Mouse (Mus musculus): Measurements from ENCODE around the gene Olfr110.
"Not testable (repeated sequence)": the region's sequence is repeated elsewhere in the genome, so short reads cannot be mapped to it uniquely, and the experiment has no call there.

Olfr110 gene

GRCm38 (mm10) chr17:37491930-37492518 lies at the start of gene Olfr110:
Gene Olfr110 (plus strand): TSS chr17:37492468.
- DNase-seq (ENCODE audit: low spot score in 2 of 2), result peak; percentile 2

GRCm38 (mm10) chr17:37445180-37445579 lies 47.1 kb upstream of the Olfr110 start, which contains the start of gene Olfr108:
Gene Olfr108 (plus strand): TSS chr17:37445480.
- no peak for DNase-seq (ENCODE audit: low spot score in 2 of 2)

- DNase-seq (ENCODE audit: low spot score in 2 of 2), result no peak
These were observed 33.7 kb upstream of the Olfr110 start, which contains the start of gene Olfr109 for GRCm38 (mm10) chr17:37458616-37459015. Gene Olfr109 (plus strand): TSS chr17:37458916.

GRCm38 (mm10) chr17:37483452-37483851 lies 8.8 kb upstream of the Olfr110 start, which contains the start of gene H2-M2:
Gene H2-M2 (minus strand): TSS chr17:37483552.
- DNase-seq (ENCODE audit: low spot score in 2 of 2), result no peak

GRCm38 (mm10) chr17:37507730-37508129 lies 15.5 kb downstream of the Olfr110 start, which contains the start of gene Olfr111:
Gene Olfr111 (plus strand): TSS chr17:37508030.
- no peak for DNase-seq (ENCODE audit: low spot score in 2 of 2)

- not testable (repeated sequence) for DNase-seq (ENCODE audit: low spot score in 2 of 2)
These were observed 32.3 kb downstream of the Olfr110 start for GRCm38 (mm10) chr17:37524612-37525011.

GRCm38 (mm10) chr17:37525427-37525826 lies 33.2 kb downstream of the Olfr110 start:
- not testable (repeated sequence) for DNase-seq (ENCODE audit: low spot score in 2 of 2)

GRCm38 (mm10) chr17:37535173-37535572 lies 42.9 kb downstream of the Olfr110 start:
- DNase-seq (ENCODE audit: low spot score in 2 of 2), result no peak

- not testable (repeated sequence) for DNase-seq (ENCODE audit: low spot score in 2 of 2)
These were observed 46.1 kb downstream of the Olfr110 start for GRCm38 (mm10) chr17:37538416-37538815.

GRCm38 (mm10) chr17:37541454-37542119 lies 49.3 kb downstream of the Olfr110 start:
- no peak for DNase-seq (ENCODE audit: low spot score in 2 of 2)

- no peak for DNase-seq (ENCODE audit: low spot score in 2 of 2)
These were observed 51.6 kb downstream of the Olfr110 start for GRCm38 (mm10) chr17:37543800-37544435.
